Mouse (Mus musculus) C2C12 (cell line): Measurements from ENCODE around the gene Agrp.

Source experiments
- CEBPB ChIP-seq: IDR thresholded peaks from one replicate; pipeline ENCODE4 v1.6.1; 2011; ENCODE audit warnings: low read depth, mild to moderate bottlenecking, control low read depth, moderate library complexity
- CTCF ChIP-seq: IDR thresholded peaks from one replicate; pipeline ENCODE4 v1.5.1; 2011; ENCODE audit not compliant: control insufficient read depth, insufficient read depth, insufficient read length
- MAX ChIP-seq: IDR thresholded peaks from one replicate; pipeline ENCODE4 v1.6.1; 2011; ENCODE audit warnings: mild to moderate bottlenecking, control low read depth
- USF1 ChIP-seq: IDR thresholded peaks from one replicate; pipeline ENCODE4 v1.6.1; 2011; ENCODE audit warnings: low read depth, mild to moderate bottlenecking, control low read depth, moderate library complexity

GRCm38 (mm10) chr8:105617451-105618278, 19.5 kb downstream of the Agrp start:
- no peak for TF ChIP-seq USF1
- TF ChIP-seq CTCF: no peak
- no peak for TF ChIP-seq MAX
- TF ChIP-seq CEBPB: no peak
